Mouse (Mus musculus) cerebellum, adult 9-11 months (tissue): ENCODE results near the gene Irf4.

Experiments used
- DNase-seq: peaks from one replicate; pipeline ENCODE4 v3.0.0; 2022

The Irf4 gene

GRCm38 (mm10) chr13:30741172-30741571 lies 7.9 kb upstream of the Irf4 start:
- DNase-seq = no peak

DNA sequence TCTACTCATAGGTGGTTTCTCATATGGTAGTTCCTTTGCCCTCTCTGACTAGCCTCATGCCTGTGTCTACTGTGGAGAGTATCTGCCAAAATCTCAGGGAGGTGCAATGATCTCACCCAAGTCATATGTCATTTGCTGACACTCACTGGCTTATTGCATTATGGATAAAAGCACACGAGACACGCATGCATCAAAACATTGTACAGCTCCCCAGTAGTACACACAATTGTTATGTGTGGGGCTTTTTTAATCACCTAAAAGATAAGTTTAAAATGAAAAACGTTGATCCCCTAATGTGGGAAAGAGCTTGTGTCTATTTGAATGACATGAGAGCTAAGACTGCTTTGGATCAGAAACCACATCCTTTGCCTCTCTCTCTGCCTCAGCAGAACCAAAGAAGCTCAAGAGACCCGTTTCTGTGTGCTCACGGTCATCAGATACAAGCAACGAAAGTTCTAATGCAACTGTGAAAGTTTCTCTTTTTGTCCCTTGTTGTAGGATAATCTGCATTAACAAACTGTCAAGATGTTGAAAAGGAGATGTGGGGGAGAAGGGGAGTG lies 6.5 kb upstream of the Irf4 start:
- no peak for DNase-seq

- no peak for DNase-seq
Observed at GRCm38 (mm10) chr13:30745121-30745520, 3.9 kb upstream of the Irf4 start.

- DNase-seq = no peak
Observed at GRCm38 (mm10) chr13:30747068-30747467, 2.0 kb upstream of the Irf4 start.

DNA sequence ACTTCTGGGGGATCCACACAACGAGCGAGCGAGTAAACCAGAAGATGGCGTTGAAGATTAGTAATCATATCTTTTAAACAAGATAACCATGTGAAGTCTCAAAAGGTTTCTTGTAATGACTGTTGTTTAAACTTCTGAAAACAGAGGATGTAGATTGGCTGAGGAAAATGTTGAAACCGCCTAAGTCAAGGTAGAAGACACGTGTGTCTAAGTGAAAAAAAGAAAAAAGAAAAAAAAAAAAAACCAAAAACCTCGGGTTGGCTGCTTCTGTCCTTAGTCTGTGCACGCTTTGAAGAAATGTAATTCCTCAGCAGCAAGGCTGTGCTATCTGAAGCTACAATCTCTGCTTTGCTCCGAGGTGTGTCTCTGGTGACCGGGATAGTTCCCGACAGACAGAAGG lies 1.5 kb upstream of the Irf4 start:
- DNase-seq = no peak

- no peak for DNase-seq
Observed at GRCm38 (mm10) chr13:30748321-30748720, 705 bp upstream of the Irf4 start.

GRCm38 (mm10) chr13:30749557-30750141 lies 623 bp downstream of the Irf4 start:
- DNase-seq = no peak

- no peak for DNase-seq
Observed at GRCm38 (mm10) chr13:30750461-30751303, 1.7 kb downstream of the Irf4 start.

DNA sequence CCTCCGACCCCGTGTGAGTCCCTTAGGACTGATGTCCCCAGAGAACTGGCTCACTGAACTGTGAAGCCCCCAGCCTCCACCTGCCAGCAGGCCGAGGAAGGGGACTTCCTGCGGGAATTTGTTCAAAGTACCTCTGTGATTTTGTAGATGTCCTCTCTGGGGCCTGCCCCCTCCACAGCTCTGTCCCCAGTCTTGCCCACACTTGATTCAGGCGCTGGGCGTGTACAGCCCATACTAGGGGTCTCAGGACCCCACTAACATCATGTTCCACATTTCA lies 2.2 kb downstream of the Irf4 start:
- DNase-seq = no peak

DNA sequence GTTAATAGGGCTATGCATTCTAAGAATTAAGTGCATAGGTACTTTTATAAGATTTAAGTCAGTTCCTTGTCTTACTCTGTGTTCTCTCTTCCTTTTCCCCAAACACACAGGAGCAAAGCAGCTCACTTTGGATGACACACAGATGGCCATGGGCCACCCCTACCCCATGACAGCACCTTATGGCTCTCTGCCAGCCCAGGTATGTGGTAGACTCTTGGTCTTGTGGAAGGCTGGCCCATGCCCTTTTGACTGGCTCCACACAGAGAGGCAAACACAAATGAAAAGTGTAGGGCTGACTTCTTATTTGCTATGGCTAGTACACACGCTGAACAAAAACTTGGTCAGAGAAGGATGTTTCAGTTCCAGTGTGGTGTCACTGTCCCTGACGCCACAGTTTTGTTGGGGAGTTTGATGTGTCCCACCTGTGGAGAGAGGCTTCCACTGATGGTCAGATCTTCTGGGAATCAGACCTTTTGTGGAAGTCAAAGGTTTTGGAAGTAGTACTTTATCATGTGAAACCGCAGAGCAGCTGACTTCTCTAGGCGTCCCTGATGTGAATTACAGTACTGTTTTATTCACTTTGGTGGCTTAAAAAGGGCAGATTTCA lies 3.7 kb downstream of the Irf4 start:
- no peak for DNase-seq

DNA sequence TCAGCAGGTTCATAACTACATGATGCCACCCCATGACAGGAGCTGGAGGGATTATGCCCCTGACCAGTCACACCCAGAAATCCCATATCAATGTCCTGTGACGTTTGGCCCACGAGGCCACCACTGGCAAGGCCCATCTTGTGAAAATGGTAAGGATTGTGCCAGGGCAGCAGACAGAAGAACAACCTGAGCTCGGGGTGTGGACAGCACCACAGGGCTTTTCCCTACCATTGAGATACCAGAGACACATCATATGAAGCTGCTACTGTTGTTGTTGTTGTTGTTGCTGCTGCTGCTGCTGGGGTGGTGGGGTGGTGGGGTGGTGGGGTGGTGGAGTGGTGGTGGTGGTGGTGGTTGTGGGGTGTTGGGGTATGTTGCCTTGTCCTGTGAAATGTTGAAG lies 4.4 kb downstream of the Irf4 start:
- no peak for DNase-seq

DNA sequence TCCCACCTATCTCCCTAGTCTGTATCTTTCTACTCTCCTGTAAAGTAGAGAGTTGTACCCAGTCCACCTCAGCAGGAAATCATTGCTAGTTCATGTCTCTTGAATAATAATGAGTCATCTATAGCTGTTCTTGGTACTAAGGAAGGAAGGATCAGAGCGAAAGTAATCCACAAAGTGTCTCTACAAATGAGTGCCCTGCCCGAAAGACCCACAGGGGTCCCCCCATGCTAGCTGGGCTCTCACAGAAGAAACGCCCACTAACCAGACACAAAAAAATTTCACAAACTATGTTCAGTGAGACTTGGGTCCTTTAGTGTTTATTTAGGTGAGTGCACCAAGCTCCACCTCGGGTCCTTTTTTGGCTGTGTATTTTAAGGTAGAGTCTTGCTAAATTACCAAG lies 5.0 kb downstream of the Irf4 start:
- DNase-seq = no peak

DNA sequence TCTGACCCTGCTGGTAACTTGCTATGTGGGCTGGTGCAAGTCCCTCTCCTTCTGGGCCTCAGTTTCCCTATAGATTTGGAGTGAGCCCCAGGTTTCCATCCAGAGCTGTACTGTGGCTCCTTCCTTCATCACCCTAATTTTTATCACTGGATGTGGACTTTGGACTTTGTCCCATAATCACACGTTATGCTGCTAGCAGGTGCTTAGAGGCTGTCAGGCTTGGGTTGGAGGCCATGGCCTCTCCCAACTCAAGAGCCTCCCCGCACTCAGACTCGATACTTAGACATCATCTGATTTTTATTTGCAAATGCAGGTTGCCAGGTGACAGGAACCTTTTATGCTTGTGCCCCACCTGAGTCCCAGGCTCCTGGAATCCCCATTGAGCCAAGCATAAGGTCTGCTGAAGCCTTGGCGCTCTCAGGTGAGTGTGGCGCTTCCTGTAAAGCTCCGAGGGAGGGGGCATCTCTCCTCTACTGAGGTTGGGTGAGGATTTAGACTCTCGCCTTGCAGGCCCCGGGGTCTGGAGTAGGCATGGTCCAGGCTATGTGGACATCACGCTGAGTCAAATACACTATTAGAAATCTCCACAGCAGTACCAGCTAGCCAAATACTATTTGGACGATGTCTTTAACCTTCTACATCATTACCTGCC lies 5.9 kb downstream of the Irf4 start:
- DNase-seq = no peak

DNA sequence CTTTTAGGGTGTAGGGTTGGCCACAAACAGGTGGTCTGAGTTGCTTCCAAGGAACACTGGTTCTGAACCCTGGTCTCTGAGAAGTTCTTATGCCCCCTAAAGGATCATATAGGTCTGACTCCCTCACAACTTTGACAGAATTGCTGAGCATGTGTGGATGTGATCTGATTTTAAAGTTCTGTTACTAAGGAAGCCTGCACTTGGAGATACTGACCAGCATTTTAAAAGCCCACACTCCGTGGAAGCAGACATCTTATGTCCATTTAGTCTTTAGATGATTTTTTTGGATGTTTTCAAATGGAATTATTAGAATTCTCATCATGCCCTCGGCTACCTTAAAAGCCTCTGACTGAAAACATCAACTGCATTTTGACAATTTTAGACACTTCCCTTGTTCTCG lies 6.6 kb downstream of the Irf4 start:
- DNase-seq = no peak

- DNase-seq = no peak
Observed at GRCm38 (mm10) chr13:30755998-30756639, 7.1 kb downstream of the Irf4 start.

DNA sequence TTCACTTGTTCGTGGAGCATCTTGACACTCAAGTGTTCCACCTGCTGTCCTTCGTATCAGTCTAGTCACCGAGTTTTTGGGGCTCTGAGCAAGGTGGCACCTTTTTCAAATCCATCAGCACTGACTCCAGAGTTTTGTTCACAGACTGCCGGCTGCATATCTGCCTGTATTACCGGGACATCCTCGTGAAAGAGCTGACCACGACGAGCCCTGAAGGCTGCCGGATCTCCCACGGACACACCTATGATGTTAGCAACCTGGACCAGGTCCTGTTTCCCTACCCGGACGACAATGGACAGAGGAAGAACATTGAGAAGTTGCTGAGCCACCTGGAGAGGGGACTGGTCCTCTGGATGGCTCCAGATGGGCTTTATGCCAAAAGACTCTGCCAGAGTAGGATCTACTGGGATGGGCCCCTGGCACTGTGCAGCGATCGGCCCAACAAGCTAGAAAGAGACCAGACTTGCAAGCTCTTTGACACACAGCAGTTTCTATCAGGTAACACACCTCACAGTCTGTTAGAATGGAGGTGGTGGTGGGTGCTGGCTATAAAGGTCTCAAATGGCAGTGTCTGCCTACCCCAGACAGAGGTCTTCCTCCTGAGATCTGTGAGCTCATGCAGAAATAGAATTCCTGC lies 8.4 kb downstream of the Irf4 start:
- DNase-seq = no peak

DNA sequence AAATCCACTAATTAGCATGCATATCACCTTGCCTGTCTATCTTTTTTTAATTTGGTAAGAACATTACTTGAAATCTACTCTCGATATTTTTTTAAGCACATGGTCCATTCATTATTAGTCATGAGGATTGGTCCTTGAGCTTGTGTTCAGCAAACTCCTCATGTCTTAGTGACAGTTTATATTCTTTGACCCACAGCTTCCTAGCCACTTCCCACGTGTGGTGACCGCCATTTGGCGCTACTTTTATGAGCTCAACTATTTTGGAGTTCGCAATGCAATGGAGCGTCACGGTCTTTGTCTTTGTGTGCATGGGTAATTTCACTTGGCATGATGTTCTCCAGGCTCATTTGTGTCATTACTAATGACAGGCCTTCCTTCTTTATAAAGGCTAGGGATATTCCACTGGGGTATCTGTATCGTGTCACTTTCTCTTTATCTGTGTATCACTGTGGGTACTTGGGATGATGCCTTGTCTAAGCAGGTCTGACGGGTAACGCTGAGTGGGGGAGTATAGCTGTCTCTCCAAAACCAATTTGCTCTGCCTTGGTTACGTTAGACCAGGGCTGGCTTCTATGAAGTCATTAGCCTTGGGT lies 9.9 kb downstream of the Irf4 start:
- no peak for DNase-seq

- DNase-seq = no peak
Observed at GRCm38 (mm10) chr13:30760374-30761090, 11.5 kb downstream of the Irf4 start.

DNA sequence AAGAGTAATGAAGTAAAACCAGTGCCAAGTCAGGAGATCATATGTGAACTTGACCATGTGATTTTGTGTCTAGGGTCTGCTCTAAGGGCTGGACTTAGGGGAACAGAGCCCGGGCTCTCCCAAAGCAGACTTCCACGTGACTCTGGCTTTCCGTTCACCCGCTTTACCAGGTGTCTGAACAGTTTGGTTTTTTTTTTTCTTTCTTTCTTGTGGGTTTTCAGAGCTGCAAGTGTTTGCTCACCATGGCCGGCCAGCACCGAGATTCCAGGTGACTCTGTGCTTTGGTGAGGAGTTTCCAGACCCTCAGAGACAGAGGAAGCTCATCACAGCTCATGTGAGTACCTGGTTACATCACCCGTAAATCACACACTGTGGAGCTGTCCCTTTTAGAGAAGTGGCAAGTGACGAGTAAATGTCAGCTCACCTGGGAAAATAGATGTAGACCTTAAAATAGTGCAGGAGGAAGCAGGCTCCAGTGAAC lies 12.2 kb downstream of the Irf4 start:
- DNase-seq = no peak

- DNase-seq = no peak
Observed at GRCm38 (mm10) chr13:30762224-30762623, 13.2 kb downstream of the Irf4 start.

- DNase-seq = no peak
Observed at GRCm38 (mm10) chr13:30764014-30764740, 15.2 kb downstream of the Irf4 start.
